Mouse (Mus musculus): ENCODE data around the gene Ralgapa1. TPM values are rescaled to one million over a fixed set of nuclear protein-coding genes. Genes with fewer than 3 reads are reported as not detected.
A peak's percentile ranks its signal among the peaks of the same experiment; 100 is the strongest.

The Ralgapa1 gene
- total and polyA plus RNA-seq, 2 experiments from 2014 or later, result 18.8 to 146 TPM

GRCm38 (mm10) chr12:55626711-55627110, 194.3 kb downstream of the Ralgapa1 start:
- Histone ChIP-seq H3K4me1 (ENCODE audit: insufficient read depth, low read length) (no peaks in the 10 kb centered on the region), H3K27me3 (ENCODE audit: insufficient read depth, low read length) (no peaks in the 10 kb centered on the region), H3K9ac (replicated peaks; ENCODE audit: low read length, poor library complexity, severe bottlenecking) (no peak overlapping the region), H3K36me3 (ENCODE audit: insufficient read depth, low read length) (no peaks in the 10 kb centered on the region), H3K4me3 (ENCODE audit: low read depth, low read length) (no peak overlapping the region), H3K9me3 (ENCODE audit: low read length) (no peaks in the 10 kb centered on the region), H3K4me2 (ENCODE audit: low read depth, low read length, poor library complexity, severe bottlenecking) (no peak overlapping the region), H3K27ac (ENCODE audit: low read depth, low read length) (no peak overlapping the region)
- DNase-seq (ENCODE audit: low spot score) (no peak), ATAC-seq (ENCODE audit: low FRiP score) (no peak)
- peak; percentile 35 for TF ChIP-seq CTCF (IDR thresholded peaks at IDR 0.05)
- 32% methylated on average over 4 of the region's 4 CpGs for WGBS

GRCm38 (mm10) chr12:55623254-55623653, 197.7 kb downstream of the Ralgapa1 start:
- H3K9me3 ChIP-seq (ENCODE audit: low read length), result no peaks in the 10 kb centered on the region
- H3K36me3 ChIP-seq (ENCODE audit: insufficient read depth, low read length), result no peaks in the 10 kb centered on the region
- H3K27ac ChIP-seq (ENCODE audit: low read depth, low read length), result no peak overlapping the region
- H3K9ac ChIP-seq (replicated peaks; ENCODE audit: low read length, poor library complexity, severe bottlenecking), result no peak overlapping the region
- H3K4me3 ChIP-seq (ENCODE audit: low read depth, low read length), result no peak overlapping the region
- 84% methylated on average over 5 of the region's 5 CpGs for WGBS
- H3K27me3 ChIP-seq (ENCODE audit: insufficient read depth, low read length), result no peaks in the 10 kb centered on the region
- no peak for DNase-seq (ENCODE audit: low spot score)
- no peak for TF ChIP-seq CTCF (IDR thresholded peaks at IDR 0.05)
- ATAC-seq (ENCODE audit: low FRiP score), result no peak
- no peak overlapping the region for H3K4me2 ChIP-seq (ENCODE audit: low read depth, low read length, poor library complexity, severe bottlenecking)
- no peaks in the 10 kb centered on the region for H3K4me1 ChIP-seq (ENCODE audit: insufficient read depth, low read length)

GRCm38 (mm10) chr12:55622615-55623245, 198.2 kb downstream of the Ralgapa1 start:
- ATAC-seq (ENCODE audit: low FRiP score), result no peak
- no peak for TF ChIP-seq CTCF (IDR thresholded peaks at IDR 0.05)
- no peak overlapping the region for H3K4me3 ChIP-seq (ENCODE audit: low read depth, low read length)
- H3K4me2 ChIP-seq (ENCODE audit: low read depth, low read length, poor library complexity, severe bottlenecking), result no peak overlapping the region
- no peaks in the 10 kb centered on the region for H3K4me1 ChIP-seq (ENCODE audit: insufficient read depth, low read length)
- H3K27me3 ChIP-seq (ENCODE audit: insufficient read depth, low read length), result no peaks in the 10 kb centered on the region
- H3K9me3 ChIP-seq (ENCODE audit: low read length), result no peaks in the 10 kb centered on the region
- no peaks in the 10 kb centered on the region for H3K36me3 ChIP-seq (ENCODE audit: insufficient read depth, low read length)
- H3K9ac ChIP-seq (replicated peaks; ENCODE audit: low read length, poor library complexity, severe bottlenecking), result no peak overlapping the region
- WGBS, result 40% methylated on average over 3 of the region's 3 CpGs
- no peak overlapping the region for H3K27ac ChIP-seq (ENCODE audit: low read depth, low read length)
- peak; percentile 75 for DNase-seq (ENCODE audit: low spot score)

- DNase-seq (ENCODE audit: low spot score), result peak; percentile 59
- Histone ChIP-seq H3K4me2 (ENCODE audit: low read depth, low read length, poor library complexity, severe bottlenecking) (no peak overlapping the region), H3K36me3 (ENCODE audit: insufficient read depth, low read length) (no peaks in the 10 kb centered on the region), H3K9me3 (ENCODE audit: low read length) (no peaks in the 10 kb centered on the region), H3K4me3 (ENCODE audit: low read depth, low read length) (no peak overlapping the region), H3K9ac (replicated peaks; ENCODE audit: low read length, poor library complexity, severe bottlenecking) (no peak overlapping the region), H3K27me3 (ENCODE audit: insufficient read depth, low read length) (no peaks in the 10 kb centered on the region), H3K4me1 (ENCODE audit: insufficient read depth, low read length) (no peaks in the 10 kb centered on the region), H3K27ac (ENCODE audit: low read depth, low read length) (no peak overlapping the region)
- TF ChIP-seq CTCF (IDR thresholded peaks at IDR 0.05), result no peak
- 24% methylated on average over 2 of the region's 2 CpGs for WGBS
- no peak for ATAC-seq (ENCODE audit: low FRiP score)
These were observed 200.6 kb downstream of the Ralgapa1 start for GRCm38 (mm10) chr12:55620321-55620720.

GRCm38 (mm10) chr12:55610812-55611211, 210.2 kb downstream of the Ralgapa1 start:
- H3K4me1 ChIP-seq (ENCODE audit: insufficient read depth, low read length), result no peaks in the 10 kb centered on the region
- no peaks in the 10 kb centered on the region for H3K27me3 ChIP-seq (ENCODE audit: insufficient read depth, low read length)
- no peak overlapping the region for H3K4me3 ChIP-seq (ENCODE audit: low read depth, low read length)
- 70% methylated on average over 2 of the region's 2 CpGs for WGBS
- H3K9me3 ChIP-seq (ENCODE audit: low read length), result no peaks in the 10 kb centered on the region
- no peaks in the 10 kb centered on the region for H3K36me3 ChIP-seq (ENCODE audit: insufficient read depth, low read length)
- H3K27ac ChIP-seq (ENCODE audit: low read depth, low read length), result no peak overlapping the region
- H3K4me2 ChIP-seq (ENCODE audit: low read depth, low read length, poor library complexity, severe bottlenecking), result no peak overlapping the region
- TF ChIP-seq CTCF (IDR thresholded peaks at IDR 0.05), result no peak
- ATAC-seq (ENCODE audit: low FRiP score) (no peak), DNase-seq (ENCODE audit: low spot score) (no peak)
- H3K9ac ChIP-seq (replicated peaks; ENCODE audit: low read length, poor library complexity, severe bottlenecking), result no peak overlapping the region

GRCm38 (mm10) chr12:55607902-55608301, 213.1 kb downstream of the Ralgapa1 start:
- DNase-seq (ENCODE audit: low spot score) (no peak), ATAC-seq (ENCODE audit: low FRiP score) (no peak)
- no peaks in the 10 kb centered on the region for H3K4me1 ChIP-seq (ENCODE audit: insufficient read depth, low read length)
- 0 out of 2 replicates have a peak, but pooled peaks cover 6% of the 10 kb centered on the region for H3K36me3 ChIP-seq (ENCODE audit: insufficient read depth, low read length)
- no peaks in the 10 kb centered on the region for H3K9me3 ChIP-seq (ENCODE audit: low read length)
- H3K27ac ChIP-seq (ENCODE audit: low read depth, low read length), result no peak overlapping the region
- no peak overlapping the region for H3K9ac ChIP-seq (replicated peaks; ENCODE audit: low read length, poor library complexity, severe bottlenecking)
- no peak overlapping the region for H3K4me2 ChIP-seq (ENCODE audit: low read depth, low read length, poor library complexity, severe bottlenecking)
- WGBS, result 40% methylated on average over 4 of the region's 4 CpGs
- no peak overlapping the region for H3K4me3 ChIP-seq (ENCODE audit: low read depth, low read length)
- no peak for TF ChIP-seq CTCF (IDR thresholded peaks at IDR 0.05)
- H3K27me3 ChIP-seq (ENCODE audit: insufficient read depth, low read length), result no peaks in the 10 kb centered on the region
